Mouse (Mus musculus) megakaryocyte, adult 5-6 weeks (primary cell): ENCODE results near the gene Pitpnc1. TPM values are rescaled to one million over a fixed set of nuclear protein-coding genes. Genes with fewer than 3 reads are reported as not detected.

Experiments
- ATAC-seq: 2 replicates; pipeline ENCODE4 v1.8.0; 2016; ENCODE audit warnings: mild to moderate bottlenecking, inconsistent platforms; ENCODE audit not compliant: poor library complexity, severe bottlenecking
- total RNA-seq, 2 experiments: library from RNA; stranded (forward) in 1 of 2; stranded (reverse) in 1 of 2; fragments of 153-499, 151-499 nt in 1 of 2; fragments of 221-1000, 200-1000 nt in 1 of 2; gene quantifications; 2 replicates each; pipeline versions ENCODE4 v1.2.3 to v1.2.4; 2015 to 2017

Pitpnc1 gene
- total RNA-seq, 2 experiments from 2014 or later, result 8.5 to 14.5 TPM

- peak; percentile 99 for ATAC-seq
Observed at GRCm38 (mm10) chr11:107188565-107189552, 281.6 kb downstream of the Pitpnc1 start, which contains the start of gene Nol11. Nol11 (minus strand) TSS chr11:107189381.

GRCm38 (mm10) chr11:107183777-107184176, 286.7 kb downstream of the Pitpnc1 start:
- ATAC-seq, result no peak

- no peak for ATAC-seq
Observed at GRCm38 (mm10) chr11:107161215-107161614, 309.3 kb downstream of the Pitpnc1 start.

GRCm38 (mm10) chr11:107159034-107159433, 311.5 kb downstream of the Pitpnc1 start:
- ATAC-seq, result peak; percentile 71

Other genes starting within 250 kb of the Pitpnc1 start
- 55.9 and 65.5 TPM in 2 replicates for gene Psmd12, start 8.8 kb upstream of the Pitpnc1 start, total RNA-seq (2015)
- gene Psmd12, start 8.8 kb upstream of the Pitpnc1 start, total RNA-seq (2017), result 86.4 and 86.6 TPM in 2 replicates
- gene Helz, start 77.2 kb upstream of the Pitpnc1 start, total RNA-seq (2015), result 16.7 and 24.6 TPM in 2 replicates
- gene Helz, start 77.2 kb upstream of the Pitpnc1 start, total RNA-seq (2017), result 16.3 and 19.3 TPM in 2 replicates
- gene Cacng1, start 245.8 kb upstream of the Pitpnc1 start, total RNA-seq (2015), result not detected in 2 replicates
- not detected in 2 replicates for gene Cacng1, start 245.8 kb upstream of the Pitpnc1 start, total RNA-seq (2017)